13 mouse cellular contexts compared by ENCODE assay signal in the genomic region with DNA sequence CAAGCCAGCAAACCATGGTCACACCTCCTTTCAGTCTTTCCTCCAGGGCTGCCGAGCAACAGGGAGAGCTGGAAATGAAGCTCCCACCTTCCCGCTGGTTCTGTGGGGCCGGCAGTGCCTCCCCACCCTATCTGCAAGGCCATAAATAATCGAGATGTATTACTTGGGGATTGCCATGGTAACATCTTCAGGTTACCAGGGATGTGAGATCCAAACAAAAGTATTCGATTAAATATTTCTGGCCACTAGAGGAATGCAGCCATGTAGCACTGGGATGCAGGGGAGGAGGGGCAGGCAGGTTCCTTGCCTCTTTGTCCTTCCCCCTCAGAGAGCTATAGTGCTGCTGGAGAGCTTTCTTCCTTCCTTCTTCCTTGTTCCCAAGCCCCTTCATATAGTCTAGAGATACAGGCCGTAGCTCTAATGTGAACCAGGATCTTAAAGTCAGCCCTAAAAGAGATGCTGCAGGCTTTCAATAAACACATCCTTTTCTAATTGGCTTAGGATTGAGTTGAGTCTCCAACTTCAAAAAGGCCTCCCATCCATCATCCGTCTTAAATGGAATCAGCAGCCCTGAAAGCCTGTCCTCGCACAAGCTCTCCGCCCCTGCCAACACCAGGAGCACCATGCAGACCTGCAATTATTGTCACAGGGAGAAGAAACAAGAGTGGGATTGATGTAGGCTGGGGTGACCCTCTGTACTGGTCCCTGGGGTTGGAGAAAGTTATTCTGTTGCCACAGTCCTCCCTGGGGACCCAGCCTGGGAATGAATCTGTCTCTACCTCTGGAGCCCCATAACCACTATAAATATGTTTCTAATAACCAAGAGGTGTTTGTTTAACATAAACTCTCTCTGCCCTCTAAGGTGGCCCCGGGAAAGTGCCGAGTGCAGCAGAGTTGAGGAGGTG.
DNase-seq lines count a peak whose midpoint lies in the region; ATAC-seq lines count a peak whose summit lies in the region.
"Had no signal": no experiment of that assay in that cellular context is flagged by ENCODE, and none has a peak within 500 bp of the region (broad histone marks: within the 10 kb centered on the region; RNA-seq: fewer than 3 reads in every experiment).

No protein-coding gene starts in this region.

- H3K4me2 ChIP-seq in embryonic facial prominence, embryonic 11.5 days (ENCODE audit: low read depth, low read length), result no peak overlapping the region
- no peak overlapping the region for H3K4me2 ChIP-seq in neural tube, embryonic 11.5 days (ENCODE audit: low read depth)
- H3K4me2 ChIP-seq: heart, embryonic 11.5 days; midbrain, embryonic 12.5 days had no signal

- WGBS in embryonic facial prominence, embryonic 11.5 days, result 40% methylated on average over 11 of the region's 11 CpGs
- WGBS in limb, embryonic 10.5 days, result 19% methylated on average over 11 of the region's 11 CpGs
- 14% methylated on average over 11 of the region's 11 CpGs for WGBS in neural tube, embryonic 11.5 days

- no peaks in the 10 kb centered on the region; the same call in 1 of the 2 replicates for H3K4me1 ChIP-seq in embryonic facial prominence, embryonic 11.5 days (ENCODE audit: control insufficient read depth, insufficient read depth, low read length)
- peaks cover 34% of the 10 kb centered on the region for H3K4me1 ChIP-seq in limb, embryonic 10.5 days
- peaks cover 12% of the 10 kb centered on the region for H3K4me1 ChIP-seq in neural tube, embryonic 11.5 days (ENCODE audit: control insufficient read depth, insufficient read depth, low read length)

- no peaks in the 10 kb centered on the region for H3K36me3 ChIP-seq in embryonic facial prominence, embryonic 11.5 days (replicated peaks; ENCODE audit: control insufficient read depth, insufficient read depth, low read depth, low read length)
- no peaks in the 10 kb centered on the region for H3K36me3 ChIP-seq in limb, embryonic 10.5 days
- no peaks in the 10 kb centered on the region for H3K36me3 ChIP-seq in neural tube, embryonic 11.5 days (ENCODE audit: control insufficient read depth, insufficient read depth, low read length)
- H3K36me3 ChIP-seq: midbrain, embryonic 12.5 days had no signal

- H3K9me3 ChIP-seq in embryonic facial prominence, embryonic 11.5 days (replicated peaks; ENCODE audit: control insufficient read depth, low read length), result no peaks in the 10 kb centered on the region
- H3K9me3 ChIP-seq in limb, embryonic 10.5 days (replicated peaks), result no peaks in the 10 kb centered on the region; the same call in 1 of the 2 replicates
- H3K9me3 ChIP-seq in neural tube, embryonic 11.5 days (ENCODE audit: control insufficient read depth, low read length), result no peaks in the 10 kb centered on the region
- H3K9me3 ChIP-seq: midbrain, embryonic 12.5 days had no signal

- H3K27ac ChIP-seq in embryonic facial prominence, embryonic 11.5 days (replicated peaks; ENCODE audit: low read depth, low read length), result no peak overlapping the region
- peak overlapping the region; percentile 72 for H3K27ac ChIP-seq in limb, embryonic 10.5 days
- H3K27ac ChIP-seq in neural tube, embryonic 11.5 days (ENCODE audit: low read depth, low read length), result 0 out of 2 replicates have a peak overlapping the region, but pooled peaks have one; percentile 2
- H3K27ac ChIP-seq: gastrocnemius, adult 2 months; liver, embryonic 14.5 days; midbrain, embryonic 12.5 days had no signal

- no peak overlapping the region for H3K4me3 ChIP-seq in embryonic facial prominence, embryonic 11.5 days (ENCODE audit: low read depth, low read length)
- H3K4me3 ChIP-seq in limb, embryonic 10.5 days, result no peak overlapping the region; the same call in 1 of the 2 replicates
- H3K4me3 ChIP-seq in neural tube, embryonic 11.5 days (ENCODE audit: low read depth, low read length), result no peak overlapping the region
- H3K4me3 ChIP-seq: gastrocnemius, adult 2 months; midbrain, embryonic 12.5 days had no signal

- peak; percentile 7 for DNase-seq in adrenal gland, postnatal 14 days
- no peak for DNase-seq in adrenal gland, postnatal 10 days
- peak; percentile 43 for DNase-seq in embryonic facial prominence, embryonic 11.5 days (ENCODE audit: low spot score)
- peak; percentile 75 for DNase-seq in limb, embryonic 10.5 days (ENCODE audit: low spot score)
- DNase-seq in neural tube, embryonic 11.5 days (ENCODE audit: low spot score), result peak; percentile 51
- DNase-seq in liver, result no peak
- no peak for DNase-seq in cerebellum, postnatal 36 days
- DNase-seq: cerebellum, adult 9-10 months; gastrocnemius, adult 2 months had no signal

- no peak overlapping the region for H3K9ac ChIP-seq in embryonic facial prominence, embryonic 11.5 days (replicated peaks; ENCODE audit: low read length)
- no peak overlapping the region for H3K9ac ChIP-seq in neural tube, embryonic 11.5 days (ENCODE audit: low read length)
- H3K9ac ChIP-seq: liver, embryonic 14.5 days; midbrain, embryonic 12.5 days had no signal

- no peak for ATAC-seq in embryonic facial prominence, embryonic 11.5 days (replicated peaks; ENCODE audit: insufficient number of reproducible peaks, low FRiP score, low TSS enrichment, low read depth)
- peak; percentile 38 for ATAC-seq in neural tube, embryonic 11.5 days (ENCODE audit: insufficient read depth, low FRiP score, low TSS enrichment)
- no peak for ATAC-seq in activated CD4-positive, CD25-positive, alpha-beta regulatory T cell, adult 4 months

- no peaks in the 10 kb centered on the region for H3K27me3 ChIP-seq in embryonic facial prominence, embryonic 11.5 days (ENCODE audit: control insufficient read depth, insufficient read depth, low read length)
- peaks cover 34% of the 10 kb centered on the region for H3K27me3 ChIP-seq in limb, embryonic 10.5 days (ENCODE audit: low read depth, poor library complexity, severe bottlenecking)
- H3K27me3 ChIP-seq in neural tube, embryonic 11.5 days (ENCODE audit: control insufficient read depth, insufficient read depth, low read length), result no peaks in the 10 kb centered on the region
- H3K27me3 ChIP-seq: midbrain, embryonic 12.5 days had no signal

Comparison
In these comparisons a context has a peak if more than half of its experiments do, and no peak if none do; other contexts are left out.
1. DNase-seq: peak in adrenal gland, postnatal 14 days (single experiment), embryonic facial prominence, embryonic 11.5 days (single experiment), limb, embryonic 10.5 days (single experiment) and neural tube, embryonic 11.5 days (single experiment); none in adrenal gland, postnatal 10 days (single experiment), liver (single experiment) and cerebellum, postnatal 36 days (0 of 2).